Mouse (Mus musculus) bone marrow, adult 2 months (tissue): ENCODE results near the gene Tmem156. TPM values are rescaled to one million over a fixed set of nuclear protein-coding genes. Genes with fewer than 3 reads are reported as not detected.

ENCODE experiments used
- H3K27ac ChIP-seq: fragments of 200-500 bp; 2 replicates; pipeline ENCODE4 v1.5.1; 2012; ENCODE audit warnings: low read depth, mild to moderate bottlenecking, control low read depth, inconsistent platforms, low read length; ENCODE audit not compliant: control insufficient read depth, poor library complexity, insufficient read depth
- H3K4me1 ChIP-seq: fragments of 200-500 bp; 2 replicates; pipeline ENCODE4 v1.6.1; 2011; ENCODE audit warnings: low read length; ENCODE audit not compliant: control insufficient read depth, insufficient read depth
- H3K4me3 ChIP-seq: fragments of 200-500 bp; replicated peaks from 2 replicates; pipeline ENCODE3; 2011; ENCODE audit warnings: mild to moderate bottlenecking, low read depth, low read length, control low read depth; ENCODE audit not compliant: control insufficient read depth
- CTCF ChIP-seq: fragments of 200-500 bp; IDR thresholded peaks from 2 replicates; pipeline ENCODE4 v1.5.1; 2011; ENCODE audit warnings: low read length, control low read depth; ENCODE audit not compliant: control insufficient read depth, insufficient read depth
- POLR2A ChIP-seq: fragments of 200-500 bp; IDR thresholded peaks from 2 replicates; pipeline ENCODE4 v1.6.1; 2011; ENCODE audit warnings: low read depth, mild to moderate bottlenecking, control low read depth, low read length, borderline replicate concordance; ENCODE audit not compliant: control insufficient read depth
- WGBS: fragments of 180-500 bp; shearing (Covaris S2); methylation state at CpG from one replicate; pipeline ENCODE4 v1.1.7; 2018; 5-methylcytosine and 5-hydroxymethylcytosine counted together
- polyA plus RNA-seq: library from polyadenylated mRNA; stranded (reverse); fragments of >200 nt; gene quantifications from 2 replicates; pipeline ENCODE4 v1.2.4, GENCODE M21; 2011; ENCODE audit warnings: low replicate concordance; ENCODE audit not compliant: missing spikeins, insufficient read depth, insufficient read length

Tmem156 gene
- polyA plus RNA-seq, 1 experiment = 8.5 TPM

DNA sequence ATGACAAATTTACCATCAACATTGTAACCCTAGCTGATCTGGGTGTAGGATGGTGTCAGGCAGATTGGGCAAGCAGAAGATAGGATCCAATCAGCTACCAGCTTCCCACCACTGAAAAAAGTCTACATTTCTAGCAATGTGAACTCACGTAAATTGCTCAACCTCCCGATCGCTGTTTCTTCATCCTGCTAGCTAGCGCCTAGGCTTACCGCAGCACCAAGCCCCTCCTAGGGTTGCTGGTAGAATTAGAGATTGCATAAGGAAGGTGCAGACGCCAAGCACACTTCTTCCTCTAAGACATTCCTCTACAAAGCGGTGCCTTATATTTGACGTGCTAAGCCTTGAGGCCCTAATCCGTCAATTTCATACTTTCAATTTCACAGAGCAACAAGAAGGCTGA, 53.6 kb downstream of the Tmem156 start:
- Histone ChIP-seq H3K4me1 (peaks cover 4% of the 10 kb centered on the region; the same call in 1 of the 2 replicates), H3K27ac (no peak overlapping the region), H3K4me3 (no peak overlapping the region)
- no peak for TF ChIP-seq CTCF
- no peak for TF ChIP-seq POLR2A
- 24% methylated on average over 9 of the region's 9 CpGs for WGBS

DNA sequence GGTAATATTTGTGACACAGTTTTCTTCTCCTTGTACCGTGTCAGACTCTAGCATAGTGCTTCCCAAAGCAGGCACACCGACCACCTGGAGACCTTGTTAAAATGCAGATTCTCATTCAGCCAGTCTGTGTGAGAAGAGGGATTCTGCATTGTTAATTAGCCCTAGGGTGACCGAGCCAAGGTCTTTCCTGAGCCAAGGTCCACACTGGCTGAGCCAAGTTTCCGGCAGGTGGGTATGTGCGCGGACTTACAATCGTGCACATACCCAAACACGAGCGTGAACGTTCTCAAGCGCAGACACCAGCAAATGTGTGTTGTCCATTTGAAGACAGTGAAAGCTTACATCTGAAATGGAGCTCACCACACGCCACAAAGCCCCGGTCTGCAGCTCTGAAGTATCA, 55.3 kb downstream of the Tmem156 start:
- 90% methylated on average over 13 of the region's 13 CpGs for WGBS
- Histone ChIP-seq H3K4me1 (peaks cover 4% of the 10 kb centered on the region; the same call in 1 of the 2 replicates), H3K27ac (no peak overlapping the region), H3K4me3 (no peak overlapping the region)
- TF ChIP-seq POLR2A (no peak), CTCF (no peak)

DNA sequence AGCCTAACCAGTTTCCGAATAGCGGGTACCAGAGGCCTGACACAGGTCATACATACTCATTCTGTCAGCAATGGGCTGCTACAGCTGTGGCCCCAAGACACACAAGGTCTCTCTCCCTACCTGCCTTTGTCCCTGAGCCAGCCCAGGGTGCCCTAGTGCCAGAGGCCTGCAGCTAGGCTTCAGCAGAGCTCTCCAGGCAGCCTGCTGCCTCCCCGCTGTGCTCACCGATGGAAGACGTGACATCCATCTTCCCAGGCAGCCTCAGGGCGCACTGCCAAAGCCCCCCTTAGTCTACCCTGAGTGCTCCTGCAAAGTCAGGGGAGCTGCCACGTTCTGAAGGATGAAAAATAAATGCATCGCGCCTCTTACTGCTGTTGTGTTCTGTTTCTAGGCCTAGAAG, 63.9 kb downstream of the Tmem156 start:
- H3K4me3 ChIP-seq = no peak overlapping the region

DNA sequence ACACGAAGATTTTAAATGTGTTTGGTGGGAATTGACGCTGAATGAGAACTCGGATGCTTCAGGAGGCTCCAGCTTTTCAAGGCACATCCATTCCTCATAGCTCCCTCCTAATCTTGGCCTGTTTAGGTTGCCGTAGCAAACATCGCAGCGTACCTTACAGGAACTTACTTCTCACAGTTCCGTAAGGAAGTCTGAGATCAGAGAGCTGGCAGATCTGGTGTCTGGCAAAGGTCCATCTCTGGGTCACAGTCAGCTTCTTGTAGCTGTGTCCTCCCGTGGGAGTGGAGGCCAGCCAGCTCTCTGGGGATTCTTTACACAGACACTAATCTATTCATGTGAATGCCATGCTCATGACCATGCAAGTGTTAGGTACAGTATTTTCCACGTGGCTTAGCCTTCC, 65.2 kb downstream of the Tmem156 start:
- peaks cover 6% of the 10 kb centered on the region; the same call in 1 of the 2 replicates for H3K4me1 ChIP-seq
- no peak overlapping the region for H3K4me3 ChIP-seq
- 46% methylated on average over 9 of the region's 9 CpGs for WGBS
- no peak overlapping the region for H3K27ac ChIP-seq
- TF ChIP-seq POLR2A (no peak), CTCF (no peak)

More for the DNA sequence above, 63.9 kb downstream of the Tmem156 start:
- 80% methylated on average over 9 of the region's 9 CpGs for WGBS
- TF ChIP-seq CTCF (no peak), POLR2A (no peak)
- peaks cover 6% of the 10 kb centered on the region; the same call in 1 of the 2 replicates for H3K4me1 ChIP-seq
- H3K27ac ChIP-seq = no peak overlapping the region

DNA sequence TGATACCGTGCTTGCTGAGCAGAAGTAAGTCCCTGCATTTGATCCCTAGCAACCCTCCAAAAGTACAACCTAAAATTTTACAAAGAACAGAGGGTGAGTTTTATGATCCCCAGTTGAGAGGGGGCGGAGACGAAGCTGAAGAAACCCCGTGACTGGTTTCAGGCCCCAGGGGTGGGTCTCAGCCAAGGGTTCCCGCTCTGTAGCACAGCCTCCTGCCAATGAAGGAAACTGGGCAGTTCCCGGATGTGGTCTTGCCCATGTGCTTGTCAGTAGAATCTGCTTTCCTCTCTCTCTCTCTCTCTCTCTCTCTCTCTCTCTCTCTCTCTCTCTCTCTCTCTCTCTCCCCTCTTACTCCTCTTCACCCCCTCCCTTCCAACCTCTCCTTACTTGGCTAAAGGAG, 66.0 kb downstream of the Tmem156 start:
- 7% methylated on average over 6 of the region's 6 CpGs for WGBS
- no peak overlapping the region; the same call in 1 of the 2 replicates for H3K27ac ChIP-seq
- TF ChIP-seq CTCF (no peak), POLR2A (no peak)

DNA sequence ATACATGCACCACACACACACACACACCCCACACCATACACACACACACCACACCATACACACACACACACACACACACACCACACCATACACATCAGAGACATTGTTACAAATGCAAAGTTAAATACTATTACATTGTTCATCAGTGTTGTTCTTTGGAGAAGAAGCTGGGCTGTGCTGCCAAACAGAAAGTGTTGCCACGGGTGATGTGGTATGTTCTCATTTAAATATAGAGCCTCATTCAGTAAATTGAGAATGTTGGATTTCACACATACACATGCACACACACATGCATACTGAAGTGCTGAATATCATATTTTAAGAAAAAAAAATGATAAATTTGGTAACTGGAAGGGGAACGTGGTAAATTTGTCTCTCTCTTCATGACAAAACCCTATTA, 67.3 kb downstream of the Tmem156 start:
- peaks cover 6% of the 10 kb centered on the region; the same call in 1 of the 2 replicates for H3K4me1 ChIP-seq
- 56% methylated on average over 2 of the region's 2 CpGs for WGBS
- H3K27ac ChIP-seq = no peak overlapping the region
- TF ChIP-seq POLR2A = no peak
- no peak for TF ChIP-seq CTCF
- H3K4me3 ChIP-seq = no peak overlapping the region

More for the DNA sequence above, 66.0 kb downstream of the Tmem156 start:
- H3K4me1 ChIP-seq = peaks cover 6% of the 10 kb centered on the region; the same call in 1 of the 2 replicates
- H3K4me3 ChIP-seq = no peak overlapping the region

DNA sequence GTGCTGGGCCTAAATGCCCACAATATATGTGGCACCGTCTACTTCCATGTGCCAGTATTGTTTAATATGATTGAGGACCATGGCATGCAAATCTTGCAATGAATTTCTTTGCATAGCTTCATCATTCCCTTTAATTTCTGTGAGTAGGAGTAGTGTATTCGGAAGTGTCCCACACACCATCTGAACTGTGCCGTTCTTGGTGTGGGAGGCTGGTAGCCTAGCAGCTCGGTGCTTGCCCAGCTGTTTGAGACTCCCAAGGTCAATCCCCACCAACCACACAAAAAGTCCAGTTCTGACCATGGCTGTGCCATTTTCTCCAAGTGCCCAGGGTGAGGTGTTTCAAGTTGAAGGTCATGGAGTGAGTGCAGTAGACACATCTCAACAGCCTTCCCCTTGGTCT, 69.9 kb downstream of the Tmem156 start:
- Histone ChIP-seq H3K4me1 (peaks cover 6% of the 10 kb centered on the region; the same call in 1 of the 2 replicates), H3K27ac (no peak overlapping the region), H3K4me3 (no peak overlapping the region)
- TF ChIP-seq CTCF (no peak), POLR2A (no peak)
- 85% methylated on average over 4 of the region's 4 CpGs for WGBS

DNA sequence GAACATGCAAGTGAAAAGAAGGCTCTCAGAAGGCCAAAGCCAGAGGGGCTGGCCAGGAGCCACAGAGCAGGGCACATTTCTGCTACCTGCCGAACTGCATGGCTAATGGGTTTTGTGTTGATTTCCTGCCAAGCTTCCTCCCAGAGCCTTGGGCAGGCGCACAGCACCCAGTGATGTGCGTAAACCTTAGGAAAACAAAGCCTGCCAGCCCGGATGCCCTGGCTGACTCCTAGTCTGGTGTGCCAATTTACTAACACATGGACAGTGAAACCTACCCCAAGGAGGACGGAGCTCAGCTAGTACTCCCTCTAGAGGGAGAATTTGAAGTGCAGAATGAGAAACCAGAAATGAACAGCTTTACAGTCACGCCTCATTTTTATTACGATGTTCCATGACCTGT, 72.1 kb downstream of the Tmem156 start:
- 11% methylated on average over 7 of the region's 7 CpGs for WGBS
- no peak for TF ChIP-seq POLR2A
- no peak for TF ChIP-seq CTCF

DNA sequence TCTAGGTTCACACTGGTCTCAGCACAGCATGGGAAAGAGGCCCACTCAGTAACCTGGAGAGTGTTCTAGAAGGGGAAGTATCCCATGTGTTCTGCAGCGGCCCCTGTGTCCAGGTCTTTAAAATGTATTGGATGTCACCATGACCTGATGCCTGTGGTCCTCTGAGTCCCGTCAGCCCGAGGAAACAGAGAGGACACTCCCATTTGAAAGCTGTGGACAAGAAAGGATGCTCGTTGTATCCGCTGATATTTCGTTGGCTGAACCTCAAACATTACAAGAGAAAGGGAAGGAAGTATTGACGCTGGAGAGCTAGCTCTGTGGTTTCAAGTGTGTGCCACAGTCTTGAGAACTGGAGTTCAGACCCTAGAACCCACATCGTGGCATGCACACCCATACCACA, 72.8 kb downstream of the Tmem156 start:
- 3% methylated on average over 8 of the region's 8 CpGs for WGBS
- no peak for TF ChIP-seq POLR2A
- TF ChIP-seq CTCF = no peak

More for the DNA sequence above, 72.1 kb downstream of the Tmem156 start:
- H3K4me1 ChIP-seq = peaks cover 6% of the 10 kb centered on the region; the same call in 1 of the 2 replicates
- peak overlapping the region; percentile 54 for H3K27ac ChIP-seq
- peak overlapping the region; percentile 3 for H3K4me3 ChIP-seq

More for the DNA sequence above, 72.8 kb downstream of the Tmem156 start:
- H3K4me1 ChIP-seq = peaks cover 1% of the 10 kb centered on the region; the same call in 1 of the 2 replicates
- peak overlapping the region; percentile 23 for H3K27ac ChIP-seq
- H3K4me3 ChIP-seq = peak overlapping the region; percentile 8
